Mouse (Mus musculus): ENCODE results near the gene Gpr179. TPM values are rescaled to one million over a fixed set of nuclear protein-coding genes. Genes with fewer than 3 reads are reported as not detected.
"Not testable (repeated sequence)": the region's sequence is repeated elsewhere in the genome, so short reads cannot be mapped to it uniquely, and the experiment has no call there.

Gpr179 gene
- polyA plus RNA-seq, 1 experiment from 2014 or later, result 0.33 TPM

DNA sequence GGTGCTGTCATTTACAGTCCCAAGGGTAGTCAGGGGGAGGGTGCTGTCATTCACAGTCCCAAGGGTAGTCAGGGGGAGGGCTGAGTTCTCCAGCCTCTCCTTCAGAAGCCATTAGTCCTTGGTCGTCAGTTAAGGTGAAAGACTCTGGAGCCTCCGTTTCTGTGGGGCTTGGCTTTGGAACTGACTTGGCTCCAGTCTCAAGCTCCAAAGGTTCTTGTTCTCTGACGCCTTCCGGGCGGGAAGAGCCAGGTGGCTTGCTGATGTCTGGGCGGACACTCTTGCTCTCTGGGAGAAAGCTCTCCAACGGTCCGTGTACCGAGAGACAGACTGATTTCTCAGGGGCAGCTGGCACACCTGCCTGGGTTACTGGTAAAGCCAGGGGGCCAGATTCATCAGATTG lies 17.5 kb downstream of the Gpr179 start:
- H3K27ac ChIP-seq (replicated peaks), result no peak overlapping the region
- 89% methylated on average over 9 of the region's 9 CpGs for WGBS
- H3K4me3 ChIP-seq (replicated peaks), result no peak overlapping the region

DNA sequence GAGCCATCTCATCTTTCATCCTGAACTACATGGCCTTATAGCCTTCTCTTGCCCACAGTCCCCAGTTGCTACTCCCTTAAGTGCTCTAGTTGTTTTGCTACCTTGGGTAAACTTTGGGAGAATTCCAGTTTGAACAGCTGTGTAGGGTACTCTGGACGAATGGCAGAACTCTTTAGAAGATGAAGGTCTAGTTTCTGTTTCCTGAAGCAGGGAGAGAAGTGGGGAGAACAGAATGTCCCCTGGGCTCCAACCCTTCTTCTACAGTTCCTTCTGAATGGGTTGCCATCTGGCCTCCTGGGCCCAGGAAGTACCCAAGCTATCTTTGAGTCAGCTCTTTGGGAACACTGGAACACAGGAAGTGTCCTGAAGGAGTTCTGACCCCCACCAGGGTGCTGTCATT lies 18.0 kb downstream of the Gpr179 start:
- 64% methylated on average over 1 of the region's 1 CpGs for WGBS
- H3K27ac ChIP-seq (replicated peaks), result no peak overlapping the region
- no peak overlapping the region for H3K4me3 ChIP-seq (replicated peaks)
- H3K9me3 ChIP-seq (replicated peaks), result no peaks in the 10 kb centered on the region
- no peak overlapping the region for H3K4me2 ChIP-seq
- no peak for ATAC-seq (ENCODE audit: low FRiP score)
- peaks cover 15% of the 10 kb centered on the region for H3K36me3 ChIP-seq
- H3K9ac ChIP-seq (replicated peaks), result no peak overlapping the region
- H3K4me1 ChIP-seq, result peaks cover 12% of the 10 kb centered on the region
- H3K27me3 ChIP-seq (replicated peaks), result no peaks in the 10 kb centered on the region

More for the DNA sequence above, 17.5 kb downstream of the Gpr179 start:
- H3K9me3 ChIP-seq (replicated peaks), result no peaks in the 10 kb centered on the region
- no peaks in the 10 kb centered on the region for H3K27me3 ChIP-seq (replicated peaks)
- peaks cover 10% of the 10 kb centered on the region for H3K36me3 ChIP-seq
- no peak overlapping the region for H3K4me2 ChIP-seq
- no peak for ATAC-seq (ENCODE audit: low FRiP score)
- H3K9ac ChIP-seq (replicated peaks), result no peak overlapping the region
- peaks cover 13% of the 10 kb centered on the region for H3K4me1 ChIP-seq

DNA sequence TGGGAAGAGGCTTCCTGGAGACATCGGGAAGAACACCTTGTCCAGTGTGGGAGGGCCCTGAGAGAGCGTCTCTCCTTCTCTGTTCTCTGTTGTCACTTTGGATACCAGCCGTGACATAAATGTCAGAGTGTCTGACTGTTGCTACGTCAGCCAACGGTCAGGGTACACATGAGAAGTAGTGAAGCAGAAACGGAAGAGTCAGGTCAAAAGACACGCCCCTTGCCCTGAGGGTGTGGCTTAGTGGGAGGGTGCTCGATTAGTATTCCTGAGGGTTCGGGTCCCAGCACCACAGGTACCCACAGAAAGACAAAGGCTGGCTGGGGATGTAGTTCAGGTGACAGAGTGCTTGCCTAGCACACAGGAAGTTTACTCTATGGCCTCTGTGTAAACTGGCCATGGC lies 18.8 kb downstream of the Gpr179 start:
- Histone ChIP-seq H3K4me2 (no peak overlapping the region), H3K27ac (replicated peaks) (no peak overlapping the region), H3K9ac (replicated peaks) (no peak overlapping the region), H3K4me1 (peaks cover 4% of the 10 kb centered on the region; the same call in 1 of the 2 replicates), H3K9me3 (replicated peaks) (no peaks in the 10 kb centered on the region), H3K36me3 (peaks cover 22% of the 10 kb centered on the region), H3K4me3 (replicated peaks) (no peak overlapping the region), H3K27me3 (replicated peaks) (no peaks in the 10 kb centered on the region)
- WGBS, result 55% methylated on average over 9 of the region's 9 CpGs
- no peak for ATAC-seq (ENCODE audit: low FRiP score)

DNA sequence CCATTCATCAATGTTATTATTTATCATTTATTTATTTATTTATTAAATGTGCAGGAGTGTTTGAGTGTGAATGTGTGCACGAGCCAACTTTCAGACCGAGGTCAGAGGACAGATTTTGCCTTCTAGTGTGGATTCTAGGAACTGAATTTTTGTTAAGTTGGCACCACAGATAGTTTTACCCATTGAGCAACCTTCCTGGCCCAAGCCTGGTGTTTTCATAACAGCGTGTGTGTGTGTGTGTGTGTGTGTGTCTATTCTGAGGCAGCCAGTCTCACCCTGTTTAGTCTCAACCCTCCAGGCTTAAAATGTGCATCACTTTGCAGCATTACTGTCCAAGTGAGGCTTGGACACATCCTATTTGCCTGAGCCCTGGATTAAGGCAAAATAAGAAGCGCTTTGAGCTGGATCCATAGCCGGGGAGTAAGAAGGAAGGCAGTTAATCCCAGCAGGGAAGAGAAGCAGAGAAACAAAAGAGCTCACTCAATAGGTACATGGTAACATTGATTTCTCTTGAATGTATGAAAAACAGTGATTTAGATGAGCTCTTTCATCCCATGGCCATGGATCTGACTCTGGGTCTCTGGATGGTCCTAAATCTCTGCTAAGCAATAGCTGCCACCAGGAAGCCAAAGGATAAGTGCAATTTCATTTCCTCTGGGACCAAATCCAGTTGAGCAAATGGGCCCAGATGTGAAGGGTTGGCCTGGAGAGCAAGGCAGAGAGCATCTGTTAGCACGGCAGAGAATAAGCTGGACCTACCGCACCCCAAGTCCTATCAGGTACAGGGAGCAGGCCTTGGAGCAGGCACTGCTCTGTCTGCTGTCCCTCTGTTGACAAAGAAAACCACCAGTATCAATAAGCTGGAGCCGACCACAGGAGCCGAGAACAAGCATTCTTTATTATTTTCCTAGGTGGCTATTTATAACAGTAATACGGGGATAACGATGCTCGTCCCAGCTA lies 20.4 kb downstream of the Gpr179 start:
- 62% methylated on average over 12 of the region's 12 CpGs for WGBS
- peaks cover 3% of the 10 kb centered on the region; the same call in 1 of the 2 replicates for H3K4me1 ChIP-seq
- H3K27me3 ChIP-seq (replicated peaks), result no peaks in the 10 kb centered on the region
- peaks cover 28% of the 10 kb centered on the region for H3K36me3 ChIP-seq
- H3K4me3 ChIP-seq (replicated peaks), result no peak overlapping the region
- H3K4me2 ChIP-seq, result no peak overlapping the region
- no peak overlapping the region for H3K27ac ChIP-seq (replicated peaks)
- H3K9ac ChIP-seq (replicated peaks), result no peak overlapping the region
- no peak for ATAC-seq (ENCODE audit: low FRiP score)
- no peaks in the 10 kb centered on the region for H3K9me3 ChIP-seq (replicated peaks)

DNA sequence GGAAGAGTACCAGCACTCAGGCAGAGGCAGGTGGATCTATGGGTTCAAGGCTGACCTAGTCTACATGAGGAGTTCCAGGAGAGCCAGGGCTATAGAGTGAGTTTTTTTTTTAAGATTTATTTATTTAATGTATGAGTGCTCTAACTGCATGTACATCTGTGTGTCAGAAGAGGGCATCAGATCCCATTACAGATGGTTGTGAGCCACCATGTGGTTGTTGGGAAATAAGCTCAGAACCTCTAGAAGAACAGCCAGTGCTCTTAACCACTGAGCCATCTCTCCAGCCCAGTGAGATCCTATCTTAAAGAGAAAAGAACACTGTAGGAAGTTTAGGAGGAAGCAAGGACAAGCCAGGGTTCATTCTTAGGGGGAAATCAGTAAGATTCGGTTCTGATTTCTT lies 21.6 kb downstream of the Gpr179 start:
- 93% methylated on average over 1 of the region's 1 CpGs for WGBS
- Histone ChIP-seq H3K4me3 (replicated peaks) (no peak overlapping the region), H3K9me3 (replicated peaks) (no peaks in the 10 kb centered on the region), H3K36me3 (peaks cover 40% of the 10 kb centered on the region), H3K9ac (replicated peaks) (no peak overlapping the region), H3K27me3 (replicated peaks) (no peaks in the 10 kb centered on the region), H3K4me2 (no peak overlapping the region), H3K27ac (replicated peaks) (no peak overlapping the region), H3K4me1 (peaks cover 3% of the 10 kb centered on the region; the same call in 1 of the 2 replicates)
- ATAC-seq (ENCODE audit: low FRiP score), result no peak

DNA sequence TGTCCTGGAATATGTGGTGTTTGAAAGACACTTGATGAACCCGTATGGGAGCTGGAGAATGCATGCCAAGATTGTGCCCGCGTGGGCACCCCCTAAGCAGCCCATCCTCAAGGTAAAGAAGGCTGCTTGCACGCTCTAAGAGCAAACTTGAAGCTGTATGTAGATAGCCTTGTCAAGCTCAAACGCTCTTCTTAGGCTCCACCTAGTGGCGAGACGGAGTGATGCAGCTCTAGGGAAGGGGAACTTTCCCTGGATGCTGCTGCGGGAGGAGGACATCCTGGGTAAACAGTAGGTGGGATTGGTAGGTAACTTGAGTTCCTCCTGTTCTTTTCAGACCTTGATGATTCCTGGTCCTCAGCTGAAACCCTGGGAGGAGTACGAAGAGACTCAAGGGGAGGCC lies 23.7 kb downstream of the Gpr179 start:
- no peak overlapping the region for H3K9ac ChIP-seq (replicated peaks)
- no peak for ATAC-seq (ENCODE audit: low FRiP score)
- no peak overlapping the region for H3K27ac ChIP-seq (replicated peaks)
- H3K27me3 ChIP-seq (replicated peaks), result no peaks in the 10 kb centered on the region
- H3K4me2 ChIP-seq, result no peak overlapping the region
- H3K4me3 ChIP-seq (replicated peaks), result no peak overlapping the region
- peaks cover 3% of the 10 kb centered on the region; the same call in 1 of the 2 replicates for H3K4me1 ChIP-seq
- 25% methylated on average over 9 of the region's 9 CpGs for WGBS
- H3K36me3 ChIP-seq, result peaks cover 55% of the 10 kb centered on the region
- H3K9me3 ChIP-seq (replicated peaks), result no peaks in the 10 kb centered on the region

DNA sequence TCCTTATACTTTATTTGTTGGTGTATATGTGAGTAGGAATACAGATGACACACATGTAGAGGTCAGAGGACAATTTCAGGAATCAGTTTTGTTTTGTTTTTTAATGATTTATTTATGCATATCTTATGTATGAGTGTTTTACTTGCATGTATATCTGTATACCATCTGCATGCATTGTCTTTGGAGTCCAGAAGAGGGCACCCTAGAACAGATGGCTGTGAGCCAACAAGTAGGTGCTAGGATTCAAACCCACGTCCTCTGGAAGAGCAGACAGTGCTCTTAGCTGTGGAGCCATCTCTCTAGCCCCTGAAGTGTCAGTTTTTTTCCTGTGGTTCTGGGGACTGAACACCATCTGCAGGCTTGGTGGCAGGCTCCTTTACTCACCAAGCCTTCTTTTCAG lies 26.7 kb downstream of the Gpr179 start:
- H3K4me3 ChIP-seq (replicated peaks), result no peak overlapping the region
- no peak overlapping the region for H3K9ac ChIP-seq (replicated peaks)
- peaks cover 58% of the 10 kb centered on the region for H3K36me3 ChIP-seq
- ATAC-seq (ENCODE audit: low FRiP score), result no peak
- no peak overlapping the region for H3K4me2 ChIP-seq
- 88% methylated on average over 1 of the region's 1 CpGs for WGBS
- H3K27ac ChIP-seq (replicated peaks), result no peak overlapping the region
- no peaks in the 10 kb centered on the region for H3K9me3 ChIP-seq (replicated peaks)
- H3K27me3 ChIP-seq (replicated peaks), result no peaks in the 10 kb centered on the region
- H3K4me1 ChIP-seq, result no peaks in the 10 kb centered on the region

DNA sequence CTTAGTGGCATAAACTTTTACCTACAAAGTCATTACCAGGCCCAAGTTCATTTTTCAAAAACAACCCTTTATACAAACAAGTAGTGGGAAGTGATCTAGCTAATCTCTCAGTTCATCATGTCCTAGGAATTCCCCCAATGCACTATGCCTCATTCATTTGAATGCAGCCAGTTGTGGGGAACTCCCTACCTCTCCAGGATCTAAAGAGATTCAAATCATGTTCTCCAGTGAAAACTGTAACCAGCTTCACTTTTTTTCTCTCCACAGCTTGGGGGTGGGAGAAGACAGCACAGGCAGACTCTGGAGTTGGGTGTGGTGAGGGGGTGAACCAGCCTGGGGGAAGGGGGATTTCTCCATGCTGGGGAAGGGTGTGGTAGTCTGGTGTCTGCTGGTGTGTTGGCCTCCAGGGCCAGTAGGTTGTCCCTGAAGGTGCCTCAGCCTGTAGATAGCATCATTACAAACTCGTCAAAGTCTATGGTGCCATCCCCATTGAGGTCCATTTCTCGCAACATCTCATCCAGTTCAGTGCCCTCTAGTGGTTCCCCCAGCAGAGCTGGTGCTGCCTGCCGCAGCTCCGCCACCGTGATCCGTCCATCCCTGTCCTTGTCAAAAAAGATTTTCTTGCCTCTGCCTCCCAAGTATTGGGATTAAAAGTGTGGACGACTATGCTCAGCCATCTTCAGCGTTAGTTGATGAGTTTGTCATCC lies 29.8 kb downstream of the Gpr179 start:
- not testable (repeated sequence) for H3K9me3 ChIP-seq (replicated peaks); H3K4me3 ChIP-seq (replicated peaks); ATAC-seq (ENCODE audit: low FRiP score); H3K4me1 ChIP-seq; H3K4me2 ChIP-seq; H3K9ac ChIP-seq (replicated peaks); H3K27ac ChIP-seq (replicated peaks); H3K27me3 ChIP-seq (replicated peaks)
- H3K36me3 ChIP-seq, result peaks cover 40% of the 10 kb centered on the region
- WGBS, result 79% methylated on average over 8 of the region's 8 CpGs

DNA sequence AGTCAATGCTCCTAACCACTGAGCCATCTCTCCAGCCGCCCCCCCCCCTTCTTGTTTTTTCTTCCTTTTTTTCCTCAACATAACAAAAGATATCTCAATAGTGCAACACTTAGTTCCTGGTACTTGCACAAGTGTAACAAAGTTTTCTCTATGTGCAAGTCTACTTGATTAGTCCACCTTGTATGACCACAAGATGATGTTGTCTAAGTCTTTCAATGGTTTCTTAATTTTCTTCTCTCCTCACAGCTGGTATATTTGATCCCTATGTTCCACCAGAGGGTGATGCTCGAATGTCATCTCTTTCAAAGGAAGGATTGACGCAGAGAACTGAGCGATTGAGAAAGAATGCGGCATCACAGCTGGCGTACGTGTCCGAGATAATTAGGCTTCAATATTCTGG lies 30.7 kb downstream of the Gpr179 start:
- 91% methylated on average over 8 of the region's 8 CpGs for WGBS
- ATAC-seq (ENCODE audit: low FRiP score), result no peak
- Histone ChIP-seq H3K4me1 (peaks cover 7% of the 10 kb centered on the region), H3K27me3 (replicated peaks) (no peaks in the 10 kb centered on the region), H3K9me3 (replicated peaks) (no peaks in the 10 kb centered on the region), H3K36me3 (peaks cover 31% of the 10 kb centered on the region), H3K27ac (replicated peaks) (no peak overlapping the region), H3K4me3 (replicated peaks) (no peak overlapping the region), H3K9ac (replicated peaks) (no peak overlapping the region), H3K4me2 (no peak overlapping the region)

DNA sequence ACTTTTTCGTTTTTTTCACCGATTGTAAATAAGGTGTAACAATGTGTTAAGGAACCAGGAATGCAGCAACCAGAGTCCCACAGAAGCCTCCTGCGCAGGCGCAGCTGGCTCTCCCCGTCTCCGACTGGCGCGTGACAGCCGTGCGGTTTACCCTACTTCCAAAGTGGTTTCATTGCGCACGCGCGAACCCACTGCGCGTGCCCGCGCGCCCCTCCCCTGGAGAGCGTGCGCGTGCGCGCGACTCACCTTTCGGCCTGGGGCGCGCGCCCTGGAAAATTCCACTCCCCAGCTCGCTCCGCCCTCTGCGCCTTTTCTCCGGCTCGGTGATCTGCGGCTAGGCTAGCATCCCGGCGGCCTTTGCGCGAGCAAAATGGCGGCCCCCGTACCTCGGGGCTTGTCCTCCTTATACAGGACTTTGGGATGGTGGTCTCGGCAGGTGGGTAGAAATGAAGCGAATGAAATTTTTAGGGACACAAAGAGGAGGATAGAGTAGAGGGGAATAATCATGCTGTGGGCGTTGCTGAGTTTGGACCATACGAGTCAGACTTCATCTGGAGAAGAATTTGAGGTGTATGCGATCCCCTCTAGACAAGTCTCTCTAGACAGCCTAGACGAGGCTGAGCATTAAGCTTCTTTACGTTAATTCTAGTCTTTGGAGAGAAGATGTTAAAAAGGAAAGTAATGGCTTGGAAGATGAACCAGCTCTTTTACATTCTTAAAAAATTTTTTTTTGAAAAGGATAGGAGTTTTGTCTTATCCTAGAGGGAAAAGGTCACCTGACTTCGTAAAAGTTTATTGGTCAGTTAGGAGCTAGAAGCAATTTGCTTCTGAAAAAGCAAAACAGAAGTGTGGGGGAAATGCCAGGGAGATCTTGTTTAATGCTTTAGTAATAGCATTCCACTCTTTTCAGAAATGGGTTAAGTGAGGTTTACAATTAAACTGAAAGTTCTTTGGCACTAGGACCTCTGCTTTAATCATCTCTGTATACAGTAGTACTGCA lies 36.1 kb downstream of the Gpr179 start, which contains the start of gene Mrpl45:
Gene Mrpl45 (plus strand): TSS at position 213 of the 1,000 bp plus-strand sequence.
- under 1% methylated on average over 50 of the region's 50 CpGs for WGBS
- Histone ChIP-seq H3K4me3 (replicated peaks) (peak within 1 kb of the TSS; percentile 56), H3K27ac (replicated peaks) (peak within 1 kb of the TSS; percentile 83), H3K9me3 (replicated peaks) (no peaks in the 10 kb centered on the region), H3K27me3 (replicated peaks) (no peaks in the 10 kb centered on the region), H3K4me1 (peaks cover 21% of the 10 kb centered on the region), H3K36me3 (0 out of 2 replicates have a peak, but pooled peaks cover 3% of the 10 kb centered on the region), H3K9ac (replicated peaks) (peak within 1 kb of the TSS; percentile 61), H3K4me2 (peak within 1 kb of the TSS; percentile 59)
- ATAC-seq (ENCODE audit: low FRiP score), result peak; percentile 95
